Mouse (Mus musculus): ENCODE results near the gene Zfp296.
A peak's percentile ranks its signal among the peaks of the same experiment; 100 is the strongest.

The Zfp296 gene

GRCm38 (mm10) chr7:19577141-19577852 is at the start of gene Zfp296, which contains the start of gene Gemin7:
TSS of gene Zfp296 (plus strand) at chr7:19577287.
TSS of gene Gemin7 (minus strand) at chr7:19577595.
- peak; percentile 35 to 54 for DNase-seq

GRCm38 (mm10) chr7:19531077-19531476 is 46.0 kb upstream of the Zfp296 start:
- DNase-seq: no peak

- no peak for DNase-seq
Observed at GRCm38 (mm10) chr7:19532240-19532639, 44.8 kb upstream of the Zfp296 start.

- DNase-seq: no peak
Observed at GRCm38 (mm10) chr7:19534676-19535075, 42.4 kb upstream of the Zfp296 start.

- DNase-seq: peak; percentile 28 to 49
Observed at GRCm38 (mm10) chr7:19540771-19541566, 36.1 kb upstream of the Zfp296 start.

- DNase-seq: no peak
Observed at GRCm38 (mm10) chr7:19541681-19542154, 35.4 kb upstream of the Zfp296 start.

- DNase-seq: no peak
Observed at GRCm38 (mm10) chr7:19542155-19542691, 34.9 kb upstream of the Zfp296 start.

- peak in 1 of 2 experiments; percentile 44 for DNase-seq
Observed at GRCm38 (mm10) chr7:19543584-19543983, 33.5 kb upstream of the Zfp296 start.

- no peak for DNase-seq
Observed at GRCm38 (mm10) chr7:19546007-19546406, 31.1 kb upstream of the Zfp296 start.

- DNase-seq: no peak
Observed at GRCm38 (mm10) chr7:19547344-19547969, 29.6 kb upstream of the Zfp296 start.

GRCm38 (mm10) chr7:19549394-19549793 is 27.7 kb upstream of the Zfp296 start:
- DNase-seq: peak in 1 of 2 experiments; percentile 38

GRCm38 (mm10) chr7:19551634-19552033 is 25.5 kb upstream of the Zfp296 start:
- no peak for DNase-seq

- no peak for DNase-seq
Observed at GRCm38 (mm10) chr7:19552443-19552842, 24.6 kb upstream of the Zfp296 start.

GRCm38 (mm10) chr7:19554168-19554567 is 22.9 kb upstream of the Zfp296 start:
- DNase-seq: no peak

GRCm38 (mm10) chr7:19557086-19557485 is 20.0 kb upstream of the Zfp296 start:
- DNase-seq: no peak

- peak in 1 of 2 experiments; percentile 73 for DNase-seq
Observed at GRCm38 (mm10) chr7:19557982-19558900, 18.8 kb upstream of the Zfp296 start.

- no peak for DNase-seq
Observed at GRCm38 (mm10) chr7:19558965-19559364, 18.1 kb upstream of the Zfp296 start.

GRCm38 (mm10) chr7:19560491-19561260 is 16.4 kb upstream of the Zfp296 start:
- peak in 1 of 2 experiments; percentile 46 for DNase-seq

GRCm38 (mm10) chr7:19561431-19561764 is 15.7 kb upstream of the Zfp296 start:
- DNase-seq: no peak

GRCm38 (mm10) chr7:19561765-19562642 is 15.1 kb upstream of the Zfp296 start:
- peak; percentile 91 to 93 for DNase-seq
